Mouse (Mus musculus) kidney, adult 8-10 months (tissue): ENCODE data around the gene Tbc1d22a.

Experiments
- DNase-seq, 2 experiments: peaks; one replicate each; pipeline ENCODE4 v3.0.0; 2022

The Tbc1d22a gene

DNA sequence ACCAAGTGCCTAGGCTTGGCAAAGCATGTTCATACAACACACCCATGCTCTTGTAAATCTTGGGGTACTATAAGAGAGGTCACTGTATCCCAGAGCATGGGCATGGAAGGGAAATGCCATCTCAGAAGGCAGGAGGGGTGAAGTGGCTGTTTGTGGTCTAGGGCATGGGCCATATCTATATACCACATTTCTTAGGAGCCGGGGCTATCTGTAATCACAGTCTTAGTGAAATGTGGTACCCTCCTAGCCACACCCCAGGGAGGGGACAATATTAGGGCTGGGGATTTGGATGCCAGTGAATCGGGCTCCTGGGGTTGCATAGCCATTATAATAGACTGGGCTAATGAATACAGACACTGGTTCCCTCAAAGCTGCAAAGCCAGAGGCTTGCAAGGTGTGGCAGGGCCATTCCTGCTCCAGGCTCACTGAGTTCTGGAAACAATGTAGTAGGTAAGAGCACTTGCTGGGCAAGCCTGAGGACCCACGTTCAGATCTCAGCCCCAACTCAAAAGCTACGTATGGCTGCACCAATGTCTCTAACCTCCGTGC is 197.3 kb downstream of the Tbc1d22a start:
- no peak for DNase-seq

GRCm38 (mm10) chr15:86415951-86416350 is 201.7 kb downstream of the Tbc1d22a start:
- no peak for DNase-seq

DNA sequence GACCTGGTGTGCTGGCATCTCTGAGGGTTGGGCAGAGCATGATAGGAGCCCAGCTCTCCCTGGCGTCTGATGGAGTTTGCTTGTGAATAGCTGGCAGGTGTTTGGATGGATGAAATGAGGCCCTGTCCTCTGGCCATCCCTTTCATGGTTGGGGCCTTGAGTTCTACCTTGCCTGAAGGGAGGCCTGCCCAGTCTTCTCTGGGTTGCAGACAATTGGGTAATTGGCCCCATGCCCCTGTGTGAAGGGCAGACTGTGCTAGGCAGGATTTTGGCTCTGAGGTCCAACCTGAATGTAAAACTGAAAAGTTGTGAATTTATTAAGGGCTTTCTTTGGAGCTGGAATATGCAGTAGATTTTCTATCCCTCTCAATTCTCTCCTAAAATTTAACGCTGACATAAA is 204.2 kb downstream of the Tbc1d22a start:
- no peak for DNase-seq

DNA sequence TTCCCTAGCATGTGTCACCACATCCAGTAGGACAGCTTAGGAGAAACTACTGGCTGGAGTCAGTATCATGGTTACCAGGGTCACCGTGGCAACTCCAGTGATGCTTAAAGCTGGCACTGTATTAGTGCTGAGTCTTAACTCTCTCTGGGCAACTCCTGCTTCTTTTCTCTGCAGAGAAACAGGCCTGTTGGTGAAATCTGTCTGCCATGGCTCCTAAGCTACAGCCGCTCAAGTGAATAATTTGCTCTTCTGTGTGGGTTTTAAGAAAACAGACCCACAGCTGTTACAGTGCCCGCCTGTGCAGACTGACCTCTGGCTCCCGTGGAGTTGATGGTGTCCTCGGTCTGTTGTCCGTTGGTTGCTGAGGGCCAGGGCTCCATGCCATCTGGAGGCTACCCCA is 205.4 kb downstream of the Tbc1d22a start:
- no peak for DNase-seq

GRCm38 (mm10) chr15:86422858-86423257 is 208.6 kb downstream of the Tbc1d22a start:
- DNase-seq: no peak

- no peak for DNase-seq
These were observed 209.6 kb downstream of the Tbc1d22a start for GRCm38 (mm10) chr15:86423884-86424283.

DNA sequence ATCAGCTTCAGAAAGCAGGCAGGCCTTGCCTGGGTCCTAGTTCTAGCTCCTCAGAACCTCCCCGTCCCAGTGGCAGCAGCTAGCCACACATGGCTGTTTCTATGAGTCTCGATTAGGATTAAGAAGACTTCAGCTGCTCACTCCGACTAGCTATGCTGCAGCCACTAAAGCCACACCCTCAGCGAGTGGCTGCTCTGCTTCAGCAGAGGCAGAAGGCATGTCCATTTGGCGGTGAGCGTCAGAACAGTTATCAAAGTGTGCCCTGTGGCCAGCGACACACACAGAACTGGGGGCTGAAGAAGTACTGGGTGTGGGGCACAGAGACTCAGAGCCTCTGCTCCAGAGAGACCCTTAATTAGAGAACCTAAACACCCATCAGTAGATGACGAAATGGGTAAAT is 210.7 kb downstream of the Tbc1d22a start:
- DNase-seq: no peak

DNA sequence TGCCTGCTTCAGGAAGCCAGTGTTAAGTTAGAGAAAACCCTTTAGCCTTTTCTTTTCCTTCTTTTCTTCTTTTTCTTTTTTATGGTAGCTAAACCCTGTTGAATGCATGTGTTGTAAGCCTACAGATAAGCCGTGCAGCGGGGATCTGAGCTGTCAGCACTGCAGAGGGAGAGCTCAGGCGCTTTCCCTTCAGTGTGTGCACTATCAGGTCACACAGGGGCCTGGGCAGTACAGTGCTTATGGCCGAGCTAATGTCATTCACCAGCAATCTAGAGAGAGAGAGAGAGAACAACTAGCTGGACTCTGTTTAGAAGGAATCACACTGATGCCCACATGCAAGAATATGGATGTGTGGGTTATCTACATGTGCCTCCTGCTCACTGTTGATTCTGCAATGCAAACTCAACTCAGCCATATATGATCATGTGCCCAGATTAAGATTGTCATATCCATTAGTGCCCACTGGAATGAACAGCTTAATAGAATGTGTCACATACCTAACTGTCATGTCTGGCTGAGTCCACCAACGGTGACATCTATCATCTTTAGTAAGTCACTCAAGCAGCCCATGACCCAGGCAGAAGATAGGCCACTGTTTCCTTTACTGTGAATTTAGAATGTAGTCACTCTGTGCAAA is 212.2 kb downstream of the Tbc1d22a start:
- DNase-seq: no peak

GRCm38 (mm10) chr15:86427439-86427838 is 213.2 kb downstream of the Tbc1d22a start:
- DNase-seq: no peak

DNA sequence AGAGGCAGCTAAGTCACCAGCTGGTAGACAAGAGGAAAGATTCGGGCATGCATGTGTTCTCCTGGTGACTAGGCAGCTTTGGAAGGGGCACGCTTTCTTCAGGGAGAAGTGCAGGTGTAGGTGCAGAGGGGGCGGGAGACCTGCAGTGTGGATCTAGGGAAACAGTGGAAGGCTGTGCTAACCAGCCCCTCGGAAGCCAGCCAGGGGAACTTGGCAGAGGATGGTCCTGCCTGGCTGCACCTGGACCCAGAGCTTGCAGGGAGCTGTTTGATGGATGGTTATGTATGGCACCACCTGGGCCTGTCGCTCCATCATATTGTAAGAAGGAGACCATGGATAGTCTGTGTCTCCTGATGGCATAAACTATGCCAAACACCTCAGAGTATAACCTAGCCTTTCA is 214.2 kb downstream of the Tbc1d22a start:
- no peak for DNase-seq

DNA sequence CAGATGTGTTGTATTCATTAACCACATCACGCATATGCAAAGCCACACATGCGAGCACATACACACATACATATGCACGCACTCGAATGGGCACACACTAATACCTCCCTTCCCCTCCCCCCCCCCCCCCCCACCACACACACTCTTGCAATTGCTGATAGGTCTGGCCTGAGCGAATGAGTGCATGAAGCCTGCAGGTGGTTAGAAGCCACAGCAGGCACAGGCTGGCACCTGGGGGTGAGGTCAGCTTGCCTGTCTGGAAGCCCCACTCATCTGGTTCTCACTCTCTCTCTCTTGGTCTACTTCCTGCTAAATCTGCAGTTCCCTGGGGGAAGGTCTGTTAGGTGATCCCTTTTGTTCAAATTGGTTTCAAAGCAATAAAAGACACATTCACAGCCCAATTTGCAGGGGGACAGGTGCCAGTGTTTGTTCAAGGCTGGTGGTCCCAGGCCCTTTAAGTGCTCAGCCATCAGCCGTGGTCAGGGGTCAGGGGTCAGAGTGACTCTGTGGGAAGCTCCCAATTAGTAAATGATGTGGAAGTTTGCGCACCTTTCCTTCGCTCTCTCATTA is 215.6 kb downstream of the Tbc1d22a start:
- no peak for DNase-seq

DNA sequence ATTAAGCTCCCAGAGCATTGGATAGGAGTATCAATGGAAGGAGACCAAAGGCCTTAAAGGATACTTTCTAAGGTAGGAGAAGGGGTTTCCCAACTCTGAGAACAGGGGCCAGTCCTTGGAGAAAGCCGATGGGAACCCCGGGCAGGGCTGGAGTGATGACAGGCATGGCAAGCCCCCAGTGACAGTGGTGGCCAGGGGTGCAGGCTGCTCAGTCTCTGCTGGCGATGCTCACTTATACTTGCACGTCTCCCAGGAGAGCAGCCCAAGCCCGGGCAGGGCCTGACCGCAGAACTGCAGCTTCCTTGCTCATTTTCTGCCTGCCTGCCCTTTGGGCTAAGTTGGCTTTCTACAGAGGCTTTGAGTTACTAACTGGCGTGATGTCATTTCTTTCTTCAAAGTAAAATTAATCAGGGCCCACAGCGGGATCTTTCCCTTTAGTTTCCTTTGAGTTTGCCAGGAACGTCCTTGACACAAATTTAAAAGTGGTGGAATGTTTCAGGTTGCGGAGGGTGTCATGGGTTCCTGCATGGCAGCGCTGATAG is 217.4 kb downstream of the Tbc1d22a start:
- no peak for DNase-seq

DNA sequence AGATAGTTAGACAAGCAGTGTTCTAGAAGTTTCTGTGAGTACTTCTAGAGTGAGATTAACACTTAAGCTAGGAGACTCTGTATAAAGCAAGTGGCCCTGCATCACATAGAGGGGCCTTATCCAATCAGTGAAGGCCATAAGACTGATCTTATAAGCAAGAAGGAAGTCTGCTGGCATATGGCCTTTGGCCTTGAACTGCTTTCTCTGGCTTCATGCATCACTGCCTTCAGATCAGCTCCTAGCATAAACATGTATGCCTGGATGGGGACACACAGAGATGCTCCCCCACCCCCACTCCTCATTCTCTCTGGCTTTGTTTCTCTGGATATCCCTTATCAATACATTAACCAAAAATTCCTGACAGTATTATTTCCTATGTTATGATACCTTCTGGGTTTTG is 218.5 kb downstream of the Tbc1d22a start:
- no peak for DNase-seq

- DNase-seq: peak in 1 of 2 experiments; percentile 26
These were observed 219.1 kb downstream of the Tbc1d22a start for GRCm38 (mm10) chr15:86433378-86433777.

DNA sequence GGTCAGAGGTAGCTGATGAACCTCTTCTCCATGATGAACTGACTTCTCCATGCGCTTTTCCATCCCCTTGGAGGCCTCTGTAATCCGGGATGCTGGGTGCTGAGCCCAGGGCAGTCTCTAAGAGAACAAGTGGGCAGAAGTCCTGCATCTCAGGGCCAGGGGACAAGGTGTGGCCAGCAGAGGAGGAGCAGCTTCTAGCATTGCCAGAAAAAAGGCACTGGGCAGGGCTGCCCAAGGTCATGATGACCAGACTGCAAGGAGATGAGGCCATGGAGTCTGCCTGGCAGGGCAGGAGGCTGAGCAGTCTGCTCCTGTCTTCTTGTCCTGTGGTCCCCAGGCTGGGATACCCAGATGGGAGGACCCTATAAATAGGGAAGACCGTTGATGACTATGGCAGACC is 220.0 kb downstream of the Tbc1d22a start:
- DNase-seq: no peak

DNA sequence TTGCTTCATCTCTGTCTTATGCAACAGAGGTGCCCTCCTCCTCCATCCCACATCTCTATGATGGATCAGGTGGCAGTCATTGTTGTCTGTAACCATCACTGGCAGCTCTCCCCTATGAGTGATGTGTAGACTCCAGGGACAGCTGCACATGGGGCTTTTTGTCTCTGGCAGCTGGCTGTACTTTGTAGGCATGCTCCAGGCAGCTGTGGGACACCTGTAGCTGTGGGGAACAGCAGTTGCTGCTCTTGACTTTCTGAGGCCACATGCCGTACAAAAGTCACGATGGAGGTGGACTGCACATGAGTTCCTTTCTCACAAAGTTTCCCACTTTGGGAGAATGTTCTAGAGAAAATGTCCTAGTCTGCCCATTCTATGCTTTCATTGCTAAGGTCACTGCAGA is 223.1 kb downstream of the Tbc1d22a start:
- no peak for DNase-seq

- no peak for DNase-seq
These were observed 224.9 kb downstream of the Tbc1d22a start for GRCm38 (mm10) chr15:86439015-86439796.

DNA sequence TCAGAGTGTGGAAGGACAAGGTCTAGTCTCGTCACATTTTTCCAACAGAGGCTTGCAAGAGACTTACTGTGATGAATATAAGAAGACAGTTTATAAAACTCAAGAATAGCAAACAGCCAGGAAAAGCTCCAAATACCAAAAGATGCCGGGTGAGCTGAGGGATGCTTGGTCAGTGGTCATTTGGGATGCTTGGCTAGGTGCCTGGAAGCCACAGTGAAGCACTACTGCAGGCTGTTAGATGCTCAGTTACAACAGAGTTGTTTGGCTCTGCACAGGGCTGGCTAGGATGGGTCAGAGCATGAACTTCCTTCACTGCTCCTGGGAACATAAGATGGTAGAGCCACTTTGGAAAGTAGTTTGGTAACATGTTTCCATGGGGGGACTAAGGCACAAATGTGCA is 230.0 kb downstream of the Tbc1d22a start:
- no peak for DNase-seq

DNA sequence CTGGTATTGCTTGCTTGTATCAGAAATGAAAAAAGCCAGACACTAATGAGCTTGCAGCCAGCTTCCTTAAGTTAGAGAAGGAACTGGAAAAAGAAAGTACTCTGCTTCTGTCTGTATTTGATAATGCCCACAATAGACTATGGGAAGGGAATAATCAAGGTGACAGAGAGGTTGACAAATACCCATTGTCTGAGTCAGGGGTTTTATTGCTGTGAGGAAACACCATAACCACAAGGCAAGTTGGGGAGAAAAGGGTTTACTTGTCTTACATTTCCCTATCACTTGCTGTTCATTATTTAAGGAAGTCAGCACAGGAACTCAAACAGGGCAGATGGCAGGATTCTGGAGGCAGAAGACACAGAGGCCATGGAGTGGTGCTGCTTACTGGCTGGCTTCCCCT is 231.8 kb downstream of the Tbc1d22a start:
- DNase-seq: no peak

DNA sequence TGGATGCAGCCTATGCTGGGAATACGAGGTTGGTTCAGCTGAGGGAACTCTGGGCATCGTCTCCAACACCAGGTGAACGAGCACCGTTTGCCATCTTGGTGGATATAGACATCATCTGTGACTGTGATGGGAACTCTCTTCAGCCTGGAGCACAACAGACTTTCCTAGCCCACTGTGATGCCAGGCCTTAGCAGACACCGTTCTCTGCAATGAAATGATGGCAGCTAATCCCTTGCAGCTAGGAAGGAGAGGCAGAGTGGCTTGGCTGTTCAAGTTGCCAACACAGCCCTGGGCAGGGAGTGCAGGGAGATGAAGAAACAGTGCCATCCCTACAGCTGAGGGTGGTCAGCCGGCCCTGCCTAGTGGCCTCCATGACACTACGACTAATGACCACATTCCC is 233.0 kb downstream of the Tbc1d22a start:
- no peak for DNase-seq

GRCm38 (mm10) chr15:86449236-86449635 is 235.0 kb downstream of the Tbc1d22a start:
- DNase-seq: no peak

- no peak for DNase-seq
These were observed 235.5 kb downstream of the Tbc1d22a start for GRCm38 (mm10) chr15:86449794-86450193.

GRCm38 (mm10) chr15:86459413-86459812 is 245.2 kb downstream of the Tbc1d22a start:
- no peak for DNase-seq

DNA sequence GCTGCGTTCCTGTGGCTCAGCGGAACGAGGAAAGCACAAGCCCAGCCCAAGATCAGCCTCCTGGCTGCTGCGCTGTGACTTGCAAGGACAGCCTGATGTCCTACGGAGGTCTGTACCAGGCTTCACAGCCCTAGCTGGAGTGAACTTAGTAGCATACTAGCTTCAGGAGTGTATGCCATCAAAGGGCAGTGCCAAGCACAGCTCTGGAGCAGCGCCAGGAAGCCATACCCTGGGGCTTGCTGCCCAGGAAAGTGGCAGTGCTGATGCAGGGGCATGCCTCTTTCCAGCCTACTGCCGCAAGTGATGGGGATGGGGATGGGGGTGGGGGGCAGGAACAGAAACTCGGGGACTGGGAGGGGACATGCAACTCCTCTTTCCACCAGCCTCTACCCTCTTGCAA is 248.4 kb downstream of the Tbc1d22a start:
- DNase-seq: no peak
